ENCODE assay signal across 11 mouse cellular contexts in genomic region chr5:15470141-15470540, GRCm38 (mm10). TPM values are rescaled to one million over a fixed set of nuclear protein-coding genes. Genes with fewer than 3 reads are reported as not detected.
"Had no signal": no experiment of that assay in that cellular context is flagged by ENCODE, and none has a peak within 500 bp of the region (broad histone marks: within the 10 kb centered on the region; RNA-seq: fewer than 3 reads in every experiment).

No protein-coding gene starts in this region.

RNA-seq across cellular contexts. Expression of gene Gm21149, which starts 6.2 kb away (rescaled TPM):
- polyA plus RNA-seq: neural tube, embryonic 12.5 days; neural tube, embryonic 13.5 days; neural tube, embryonic 14.5 days; neural tube, embryonic 15.5 days; small intestine, adult 2 months; spleen, adult 2 months; stomach, embryonic 14.5 days; stomach, embryonic 15.5 days; stomach, embryonic 16.5 days; thymus, adult 2 months had no signal

RNA-seq across cellular contexts. Expression of gene Gm21190, which starts 58.9 kb away (rescaled TPM):
- polyA plus RNA-seq: neural tube, embryonic 12.5 days; neural tube, embryonic 13.5 days; neural tube, embryonic 14.5 days; neural tube, embryonic 15.5 days; small intestine, adult 2 months; spleen, adult 2 months; stomach, embryonic 14.5 days; stomach, embryonic 15.5 days; stomach, embryonic 16.5 days; thymus, adult 2 months; urinary bladder, adult 2 months had no signal
